Mouse (Mus musculus): Measurements from ENCODE around the gene Cpped1. TPM values are rescaled to one million over a fixed set of nuclear protein-coding genes. Genes with fewer than 3 reads are reported as not detected.

Gene Cpped1
- polyA plus RNA-seq, 1 experiment from 2014 or later = 35.6 TPM

GRCm38 (mm10) chr16:11794628-11795027 lies 114.6 kb downstream of the Cpped1 start:
- 0 out of 2 replicates have a peak, but pooled peaks cover 3% of the 10 kb centered on the region for H3K9me3 ChIP-seq (ENCODE audit: control insufficient read depth, low read length)
- ATAC-seq (replicated peaks; ENCODE audit: low FRiP score, low TSS enrichment, low read depth) = no peak
- H3K36me3 ChIP-seq (ENCODE audit: control insufficient read depth, insufficient read depth, low read length) = no peaks in the 10 kb centered on the region
- H3K27me3 ChIP-seq (replicated peaks; ENCODE audit: control insufficient read depth, insufficient read depth, low read length) = no peaks in the 10 kb centered on the region
- no peak overlapping the region for H3K27ac ChIP-seq (ENCODE audit: low read depth)
- H3K4me2 ChIP-seq (ENCODE audit: low read length) = no peak overlapping the region
- H3K4me3 ChIP-seq (ENCODE audit: low read depth, low read length) = no peak overlapping the region
- no peaks in the 10 kb centered on the region for H3K4me1 ChIP-seq (replicated peaks; ENCODE audit: control insufficient read depth, insufficient read depth, low read length)
- DNase-seq (ENCODE audit: low spot score) = no peak
- 83% methylated on average over 4 of the region's 4 CpGs for WGBS
- no peak overlapping the region for H3K9ac ChIP-seq (ENCODE audit: low read length)

- 0 out of 2 replicates have a peak, but pooled peaks cover 3% of the 10 kb centered on the region for H3K9me3 ChIP-seq (ENCODE audit: control insufficient read depth, low read length)
- no peak for DNase-seq (ENCODE audit: low spot score)
- no peak overlapping the region for H3K9ac ChIP-seq (ENCODE audit: low read length)
- no peaks in the 10 kb centered on the region for H3K27me3 ChIP-seq (replicated peaks; ENCODE audit: control insufficient read depth, insufficient read depth, low read length)
- H3K4me2 ChIP-seq (ENCODE audit: low read length) = no peak overlapping the region
- no peak overlapping the region for H3K4me3 ChIP-seq (ENCODE audit: low read depth, low read length)
- WGBS = 35% methylated on average over 2 of the region's 2 CpGs
- H3K4me1 ChIP-seq (replicated peaks; ENCODE audit: control insufficient read depth, insufficient read depth, low read length) = no peaks in the 10 kb centered on the region
- no peak for ATAC-seq (replicated peaks; ENCODE audit: low FRiP score, low TSS enrichment, low read depth)
- H3K27ac ChIP-seq (ENCODE audit: low read depth) = no peak overlapping the region
- no peaks in the 10 kb centered on the region for H3K36me3 ChIP-seq (ENCODE audit: control insufficient read depth, insufficient read depth, low read length)
Observed at GRCm38 (mm10) chr16:11793391-11793790, 115.9 kb downstream of the Cpped1 start.

- WGBS = 91% methylated on average over 3 of the region's 3 CpGs
- Histone ChIP-seq H3K27ac (ENCODE audit: low read depth) (no peak overlapping the region), H3K9ac (ENCODE audit: low read length) (no peak overlapping the region), H3K4me3 (ENCODE audit: low read depth, low read length) (no peak overlapping the region), H3K36me3 (ENCODE audit: control insufficient read depth, insufficient read depth, low read length) (no peaks in the 10 kb centered on the region), H3K27me3 (replicated peaks; ENCODE audit: control insufficient read depth, insufficient read depth, low read length) (no peaks in the 10 kb centered on the region), H3K9me3 (ENCODE audit: control insufficient read depth, low read length) (0 out of 2 replicates have a peak, but pooled peaks cover 3% of the 10 kb centered on the region), H3K4me1 (replicated peaks; ENCODE audit: control insufficient read depth, insufficient read depth, low read length) (no peaks in the 10 kb centered on the region), H3K4me2 (ENCODE audit: low read length) (no peak overlapping the region)
- ATAC-seq (replicated peaks; ENCODE audit: low FRiP score, low TSS enrichment, low read depth) = no peak
- DNase-seq (ENCODE audit: low spot score) = no peak
Observed at GRCm38 (mm10) chr16:11790476-11790875, 118.8 kb downstream of the Cpped1 start.

- Histone ChIP-seq H3K9me3 (ENCODE audit: control insufficient read depth, low read length) (no peaks in the 10 kb centered on the region), H3K36me3 (ENCODE audit: control insufficient read depth, insufficient read depth, low read length) (no peaks in the 10 kb centered on the region), H3K4me1 (replicated peaks; ENCODE audit: control insufficient read depth, insufficient read depth, low read length) (no peaks in the 10 kb centered on the region), H3K4me2 (ENCODE audit: low read length) (no peak overlapping the region), H3K9ac (ENCODE audit: low read length) (no peak overlapping the region), H3K4me3 (ENCODE audit: low read depth, low read length) (no peak overlapping the region), H3K27me3 (replicated peaks; ENCODE audit: control insufficient read depth, insufficient read depth, low read length) (no peaks in the 10 kb centered on the region), H3K27ac (ENCODE audit: low read depth) (no peak overlapping the region)
- WGBS = 63% methylated on average over 4 of the region's 4 CpGs
- ATAC-seq (replicated peaks; ENCODE audit: low FRiP score, low TSS enrichment, low read depth) = no peak
- no peak for DNase-seq (ENCODE audit: low spot score)
Observed at GRCm38 (mm10) chr16:11785806-11786205, 123.4 kb downstream of the Cpped1 start.

- Histone ChIP-seq H3K4me1 (replicated peaks; ENCODE audit: control insufficient read depth, insufficient read depth, low read length) (no peaks in the 10 kb centered on the region), H3K36me3 (ENCODE audit: control insufficient read depth, insufficient read depth, low read length) (no peaks in the 10 kb centered on the region), H3K9ac (ENCODE audit: low read length) (no peak overlapping the region), H3K9me3 (ENCODE audit: control insufficient read depth, low read length) (no peaks in the 10 kb centered on the region), H3K4me2 (ENCODE audit: low read length) (no peak overlapping the region), H3K4me3 (ENCODE audit: low read depth, low read length) (no peak overlapping the region), H3K27me3 (replicated peaks; ENCODE audit: control insufficient read depth, insufficient read depth, low read length) (no peaks in the 10 kb centered on the region), H3K27ac (ENCODE audit: low read depth) (no peak overlapping the region)
- no peak for DNase-seq (ENCODE audit: low spot score)
- WGBS = 62% methylated on average over 4 of the region's 4 CpGs
- no peak for ATAC-seq (replicated peaks; ENCODE audit: low FRiP score, low TSS enrichment, low read depth)
Observed at GRCm38 (mm10) chr16:11784354-11784753, 124.9 kb downstream of the Cpped1 start.

- Histone ChIP-seq H3K4me3 (ENCODE audit: low read depth, low read length) (no peak overlapping the region), H3K27ac (ENCODE audit: low read depth) (no peak overlapping the region)
Observed at GRCm38 (mm10) chr16:11783337-11783736, 125.9 kb downstream of the Cpped1 start.

GRCm38 (mm10) chr16:11782082-11782481 lies 127.2 kb downstream of the Cpped1 start:
- H3K4me3 ChIP-seq (ENCODE audit: low read depth, low read length) = no peak overlapping the region

More at GRCm38 (mm10) chr16:11783337-11783736, 125.9 kb downstream of the Cpped1 start:
- Histone ChIP-seq H3K4me1 (replicated peaks; ENCODE audit: control insufficient read depth, insufficient read depth, low read length) (no peaks in the 10 kb centered on the region), H3K36me3 (ENCODE audit: control insufficient read depth, insufficient read depth, low read length) (no peaks in the 10 kb centered on the region), H3K9ac (ENCODE audit: low read length) (no peak overlapping the region), H3K9me3 (ENCODE audit: control insufficient read depth, low read length) (no peaks in the 10 kb centered on the region), H3K4me2 (ENCODE audit: low read length) (no peak overlapping the region), H3K27me3 (replicated peaks; ENCODE audit: control insufficient read depth, insufficient read depth, low read length) (no peaks in the 10 kb centered on the region)
- ATAC-seq (replicated peaks; ENCODE audit: low FRiP score, low TSS enrichment, low read depth) = no peak
- no peak for DNase-seq (ENCODE audit: low spot score)

GRCm38 (mm10) chr16:11778715-11779460 lies 130.4 kb downstream of the Cpped1 start:
- WGBS = 85% methylated on average over 9 of the region's 9 CpGs

More at GRCm38 (mm10) chr16:11782082-11782481, 127.2 kb downstream of the Cpped1 start:
- Histone ChIP-seq H3K9ac (ENCODE audit: low read length) (no peak overlapping the region), H3K36me3 (ENCODE audit: control insufficient read depth, insufficient read depth, low read length) (no peaks in the 10 kb centered on the region), H3K4me2 (ENCODE audit: low read length) (no peak overlapping the region), H3K9me3 (ENCODE audit: control insufficient read depth, low read length) (no peaks in the 10 kb centered on the region), H3K27ac (ENCODE audit: low read depth) (no peak overlapping the region), H3K4me1 (replicated peaks; ENCODE audit: control insufficient read depth, insufficient read depth, low read length) (no peaks in the 10 kb centered on the region), H3K27me3 (replicated peaks; ENCODE audit: control insufficient read depth, insufficient read depth, low read length) (no peaks in the 10 kb centered on the region)
- ATAC-seq (replicated peaks; ENCODE audit: low FRiP score, low TSS enrichment, low read depth) (peak; percentile 83; the same call in 1 of the 2 replicates), DNase-seq (ENCODE audit: low spot score) (no peak)
- WGBS = 16% methylated on average over 2 of the region's 2 CpGs

GRCm38 (mm10) chr16:11778191-11778590 lies 131.1 kb downstream of the Cpped1 start:
- Histone ChIP-seq H3K9me3 (ENCODE audit: control insufficient read depth, low read length) (no peaks in the 10 kb centered on the region), H3K4me1 (replicated peaks; ENCODE audit: control insufficient read depth, insufficient read depth, low read length) (no peaks in the 10 kb centered on the region), H3K27me3 (replicated peaks; ENCODE audit: control insufficient read depth, insufficient read depth, low read length) (no peaks in the 10 kb centered on the region), H3K4me2 (ENCODE audit: low read length) (no peak overlapping the region), H3K9ac (ENCODE audit: low read length) (no peak overlapping the region), H3K27ac (ENCODE audit: low read depth) (no peak overlapping the region), H3K4me3 (ENCODE audit: low read depth, low read length) (no peak overlapping the region), H3K36me3 (ENCODE audit: control insufficient read depth, insufficient read depth, low read length) (no peaks in the 10 kb centered on the region)
- 73% methylated on average over 5 of the region's 5 CpGs for WGBS
- no peak for DNase-seq (ENCODE audit: low spot score)
- no peak for ATAC-seq (replicated peaks; ENCODE audit: low FRiP score, low TSS enrichment, low read depth)

More at GRCm38 (mm10) chr16:11778715-11779460, 130.4 kb downstream of the Cpped1 start:
- no peak overlapping the region for H3K4me3 ChIP-seq (ENCODE audit: low read depth, low read length)
- H3K27me3 ChIP-seq (replicated peaks; ENCODE audit: control insufficient read depth, insufficient read depth, low read length) = no peaks in the 10 kb centered on the region
- DNase-seq (ENCODE audit: low spot score) (no peak), ATAC-seq (replicated peaks; ENCODE audit: low FRiP score, low TSS enrichment, low read depth) (no peak)
- H3K4me1 ChIP-seq (replicated peaks; ENCODE audit: control insufficient read depth, insufficient read depth, low read length) = no peaks in the 10 kb centered on the region
- H3K9me3 ChIP-seq (ENCODE audit: control insufficient read depth, low read length) = no peaks in the 10 kb centered on the region
- H3K36me3 ChIP-seq (ENCODE audit: control insufficient read depth, insufficient read depth, low read length) = no peaks in the 10 kb centered on the region
- no peak overlapping the region for H3K9ac ChIP-seq (ENCODE audit: low read length)
- H3K4me2 ChIP-seq (ENCODE audit: low read length) = no peak overlapping the region
- H3K27ac ChIP-seq (ENCODE audit: low read depth) = no peak overlapping the region

Measured in intestine, embryonic 14.5 days (tissue).